ENCODE assay signal across 8 mouse cellular contexts in the genomic region with DNA sequence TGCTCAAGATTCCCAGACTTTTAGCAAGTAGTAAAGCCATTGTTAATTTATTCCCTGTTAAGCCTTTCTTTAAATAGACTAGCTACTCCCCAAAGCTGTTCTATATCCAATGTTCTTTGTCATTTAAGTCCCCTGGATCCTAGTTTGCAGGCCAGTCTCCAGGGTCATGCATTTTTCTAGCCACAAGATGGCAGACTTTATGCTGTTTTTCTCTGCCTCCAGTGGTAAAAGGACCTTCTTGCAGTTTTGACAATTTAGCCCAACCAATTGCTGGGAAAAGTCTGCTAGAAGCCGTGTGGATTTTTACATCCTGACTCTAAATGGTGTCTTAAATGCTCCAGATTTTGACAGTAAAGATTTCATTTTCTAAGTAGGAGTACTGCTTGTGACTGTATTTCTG.
DNase-seq lines count a peak whose midpoint lies in the region; ATAC-seq and TF ChIP-seq lines count a peak whose summit lies in the region.

No protein-coding gene starts in this region.

- H3K9me3 ChIP-seq in embryonic facial prominence, embryonic 14.5 days (ENCODE audit: control insufficient read depth, low read length) = no peaks in the 10 kb centered on the region
- H3K9me3 ChIP-seq in hindbrain, embryonic 11.5 days (ENCODE audit: control insufficient read depth, low read length) = no peaks in the 10 kb centered on the region

- H3K27ac ChIP-seq in embryonic facial prominence, embryonic 14.5 days (replicated peaks; ENCODE audit: low read depth, low read length) = no peak overlapping the region
- no peak overlapping the region for H3K27ac ChIP-seq in hindbrain, embryonic 11.5 days (ENCODE audit: low read depth, low read length)
- H3K27ac ChIP-seq in layer of hippocampus, adult 2 months = peak overlapping the region; percentile 55

- H3K36me3 ChIP-seq in embryonic facial prominence, embryonic 14.5 days (ENCODE audit: control insufficient read depth, insufficient read depth, low read length) = no peaks in the 10 kb centered on the region
- H3K36me3 ChIP-seq in hindbrain, embryonic 11.5 days (ENCODE audit: control insufficient read depth, insufficient read depth, low read length) = no peaks in the 10 kb centered on the region

- WGBS in embryonic facial prominence, embryonic 14.5 days = 4% methylated on average over 1 of the region's 1 CpGs
- 24% methylated on average over 1 of the region's 1 CpGs for WGBS in hindbrain, embryonic 11.5 days

- ATAC-seq in embryonic facial prominence, embryonic 14.5 days (ENCODE audit: low read depth) = peak; percentile 63; the same call in 1 of the 2 replicates
- ATAC-seq in hindbrain, embryonic 11.5 days (ENCODE audit: low FRiP score) = peak; percentile 84
- no peak for ATAC-seq in inflammation-experienced regulatory T-cells, adult 6 months

- no peak overlapping the region for H3K9ac ChIP-seq in embryonic facial prominence, embryonic 14.5 days (ENCODE audit: low read depth, low read length)
- no peak overlapping the region for H3K9ac ChIP-seq in hindbrain, embryonic 11.5 days (ENCODE audit: low read depth, low read length)

- peak; percentile 71 for DNase-seq in ES-CJ7 (ENCODE audit: low read depth, low spot score)
- DNase-seq in adrenal gland, adult 8-10 months = peak; percentile 7
- peak; percentile 73 for DNase-seq in embryonic facial prominence, embryonic 14.5 days (ENCODE audit: low spot score)
- peak; percentile 79 for DNase-seq in hindbrain, embryonic 11.5 days (ENCODE audit: low spot score)
- peak; percentile 74 to 77 for DNase-seq in layer of hippocampus, adult 2 months (ENCODE audit: low spot score in 2 of 2)
- DNase-seq in lung, postnatal 25 days (ENCODE audit: low spot score) = peak; percentile 42
- DNase-seq in right cerebral cortex, postnatal 25 days = peak; percentile 61

- peak; percentile 89 for TF ChIP-seq CTCF in layer of hippocampus, adult 2 months (conservative IDR thresholded peaks at IDR 0.05)

- no peaks in the 10 kb centered on the region for H3K4me1 ChIP-seq in embryonic facial prominence, embryonic 14.5 days (ENCODE audit: control insufficient read depth, insufficient read depth, low read length)
- no peaks in the 10 kb centered on the region for H3K4me1 ChIP-seq in hindbrain, embryonic 11.5 days (replicated peaks; ENCODE audit: control insufficient read depth, insufficient read depth, low read length)

- H3K4me3 ChIP-seq in embryonic facial prominence, embryonic 14.5 days (ENCODE audit: low read depth, low read length) = no peak overlapping the region
- no peak overlapping the region for H3K4me3 ChIP-seq in hindbrain, embryonic 11.5 days (ENCODE audit: low read depth, low read length)
- peak overlapping the region; percentile 2; the same call in 1 of the 2 replicates for H3K4me3 ChIP-seq in layer of hippocampus, adult 2 months

- H3K27me3 ChIP-seq in embryonic facial prominence, embryonic 14.5 days (replicated peaks; ENCODE audit: control insufficient read depth, insufficient read depth, low read length) = no peaks in the 10 kb centered on the region
- no peaks in the 10 kb centered on the region for H3K27me3 ChIP-seq in hindbrain, embryonic 11.5 days (ENCODE audit: control insufficient read depth, insufficient read depth, low read length)

- no peak overlapping the region for H3K4me2 ChIP-seq in embryonic facial prominence, embryonic 14.5 days (ENCODE audit: low read depth, low read length)
- H3K4me2 ChIP-seq in hindbrain, embryonic 11.5 days (replicated peaks; ENCODE audit: low read depth, low read length) = no peak overlapping the region

Comparison
In these comparisons a context has a peak if more than half of its experiments do, and no peak if none do; other contexts are left out.
1. DNase-seq: peak in every context shown above with its lines; median percentile 79 in hindbrain, embryonic 11.5 days; 76 in layer of hippocampus, adult 2 months; 73 in embryonic facial prominence, embryonic 14.5 days; 71 in ES-CJ7; 61 in right cerebral cortex, postnatal 25 days; 42 in lung, postnatal 25 days; 7 in adrenal gland, adult 8-10 months.